Mouse (Mus musculus): Measurements from ENCODE around the gene Slc6a11.

- TF ChIP-seq POLR2A (IDR thresholded peaks at IDR 0.05; ENCODE audit: borderline replicate concordance, extremely low read depth, low read depth, low read length) (no peak), CTCF (IDR thresholded peaks at IDR 0.05; ENCODE audit: insufficient read depth, low read length) (no peak)
Observed at GRCm38 (mm10) chr6:114273997-114274728, 143.1 kb downstream of the Slc6a11 start.

Measured in lung, adult 2 months (tissue).